Mouse (Mus musculus) spleen, adult 18-20 months (tissue): ENCODE data around the gene Map1s.

Experiments
- DNase-seq, 2 experiments: peaks; one replicate each; pipeline ENCODE4 v3.0.0; 2022; ENCODE audit warnings: mixed read lengths in 2 of 2

The Map1s gene

DNA sequence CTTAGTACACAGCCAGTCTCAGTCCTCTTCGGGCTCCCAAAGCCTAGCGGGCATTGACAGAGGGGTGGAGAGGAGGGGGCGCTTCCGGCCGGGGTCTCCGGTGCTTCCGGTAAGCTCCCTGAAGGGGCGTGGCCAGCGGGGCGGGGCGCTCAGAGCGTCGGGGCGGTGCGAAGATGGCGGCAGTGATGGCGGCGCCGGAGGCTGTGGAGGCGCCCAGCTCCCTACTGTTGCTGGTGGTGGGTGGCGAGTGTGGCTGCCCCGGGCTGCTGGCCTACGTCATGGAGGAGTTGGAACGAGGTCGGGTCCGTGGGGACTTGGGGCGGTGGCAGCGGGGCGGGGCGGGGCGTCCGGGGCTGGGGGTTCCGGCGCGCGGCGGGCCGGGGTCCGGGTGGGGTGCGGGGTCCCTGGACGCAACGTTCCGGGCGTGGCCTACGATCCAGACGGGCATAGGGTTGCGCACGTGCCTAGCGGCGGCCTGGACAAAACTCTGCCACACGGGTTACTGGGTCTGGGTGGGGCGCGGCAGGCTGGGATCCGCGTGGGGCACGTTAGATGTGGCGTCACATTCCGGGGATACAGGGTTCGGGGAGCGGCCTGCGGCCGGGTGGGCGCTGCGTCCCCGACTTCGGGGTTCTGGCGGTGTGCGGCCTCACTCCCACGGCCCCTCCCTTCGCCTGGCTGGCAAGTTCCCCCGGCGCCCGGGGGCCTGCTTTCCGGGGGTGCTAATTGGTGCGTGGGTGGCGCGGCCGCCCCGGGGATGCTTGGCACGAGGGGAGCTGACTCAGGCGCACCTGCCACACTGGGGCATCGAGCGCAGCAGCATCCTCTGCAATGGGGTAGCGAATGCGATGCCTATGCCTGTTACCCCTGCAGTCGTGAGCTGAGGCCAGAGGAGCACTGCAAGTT lies at the start of gene Map1s:
Map1s (plus strand) TSS at position 102 of the 906 bp plus-strand sequence.
- DNase-seq, result peak; percentile 57 to 77

- no peak for DNase-seq
Measured at GRCm38 (mm10) chr8:70856028-70856427, 49.7 kb upstream of the Map1s start.

GRCm38 (mm10) chr8:70856541-70857197 lies 49.1 kb upstream of the Map1s start:
- DNase-seq, result peak in 1 of 2 experiments; percentile 45

DNA sequence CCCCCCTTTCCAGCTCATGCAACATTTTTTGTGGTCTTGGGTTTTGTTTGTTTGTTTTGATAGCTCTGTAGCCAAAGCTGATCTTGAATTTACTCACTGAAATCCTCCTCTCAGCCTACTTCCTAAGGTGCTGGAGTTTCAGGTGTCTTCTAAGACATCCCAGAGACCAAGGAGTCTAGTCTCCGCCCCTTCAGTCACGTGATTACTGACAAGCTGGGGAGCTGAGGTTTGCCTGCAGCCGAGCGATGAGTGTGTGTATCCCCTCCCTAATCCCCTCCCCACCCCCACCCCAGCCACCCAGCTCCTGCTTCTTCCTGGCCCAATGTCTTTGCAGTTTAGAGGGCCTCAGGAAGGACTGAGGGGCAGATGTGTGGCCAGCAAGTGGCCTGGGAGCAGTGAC lies 48.2 kb upstream of the Map1s start:
- DNase-seq, result no peak

DNA sequence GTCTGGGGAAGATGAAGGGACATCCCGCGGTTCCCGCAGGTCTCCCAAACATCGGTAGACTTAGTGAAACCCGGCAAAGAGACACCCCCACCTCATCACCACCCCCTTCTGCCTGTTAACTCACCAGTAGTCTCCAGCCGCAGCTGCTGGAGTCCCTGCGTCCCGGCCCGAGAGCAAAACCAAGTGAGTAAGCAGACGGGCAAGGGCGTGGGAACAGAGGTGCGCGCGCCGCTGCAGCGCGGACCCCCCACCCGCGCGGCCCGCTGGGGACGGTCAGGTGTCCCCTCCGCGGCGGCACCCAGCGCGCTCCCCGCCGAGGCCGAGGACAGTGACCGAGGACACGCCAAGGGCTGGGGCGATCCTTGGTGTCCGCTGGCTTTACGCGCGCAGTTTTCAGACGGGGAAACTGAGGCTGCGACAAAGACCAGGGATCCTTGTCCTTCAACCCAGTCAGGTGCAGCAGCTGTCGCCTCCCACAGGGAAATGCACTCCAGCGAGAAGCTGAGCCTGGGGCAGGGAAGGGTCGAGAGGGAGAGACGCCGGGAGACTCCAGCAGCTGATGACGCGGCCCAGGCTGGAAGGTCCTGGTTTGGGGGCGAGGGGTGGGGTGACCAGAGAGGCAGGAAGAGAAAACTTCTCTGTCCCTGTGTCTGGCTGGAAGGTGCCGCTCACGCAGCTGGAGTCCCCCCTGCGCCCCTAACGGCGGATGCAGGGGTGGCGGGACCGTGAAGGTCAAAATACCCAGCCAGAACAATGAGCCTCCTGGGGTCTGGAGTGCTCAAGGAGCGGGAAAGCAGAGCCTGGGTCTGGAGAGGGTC lies 42.7 kb upstream of the Map1s start, which contains the start of gene Kcnn1:
Kcnn1 (minus strand) TSS at position 435 of the 818 bp plus-strand sequence.
- no peak for DNase-seq

DNA sequence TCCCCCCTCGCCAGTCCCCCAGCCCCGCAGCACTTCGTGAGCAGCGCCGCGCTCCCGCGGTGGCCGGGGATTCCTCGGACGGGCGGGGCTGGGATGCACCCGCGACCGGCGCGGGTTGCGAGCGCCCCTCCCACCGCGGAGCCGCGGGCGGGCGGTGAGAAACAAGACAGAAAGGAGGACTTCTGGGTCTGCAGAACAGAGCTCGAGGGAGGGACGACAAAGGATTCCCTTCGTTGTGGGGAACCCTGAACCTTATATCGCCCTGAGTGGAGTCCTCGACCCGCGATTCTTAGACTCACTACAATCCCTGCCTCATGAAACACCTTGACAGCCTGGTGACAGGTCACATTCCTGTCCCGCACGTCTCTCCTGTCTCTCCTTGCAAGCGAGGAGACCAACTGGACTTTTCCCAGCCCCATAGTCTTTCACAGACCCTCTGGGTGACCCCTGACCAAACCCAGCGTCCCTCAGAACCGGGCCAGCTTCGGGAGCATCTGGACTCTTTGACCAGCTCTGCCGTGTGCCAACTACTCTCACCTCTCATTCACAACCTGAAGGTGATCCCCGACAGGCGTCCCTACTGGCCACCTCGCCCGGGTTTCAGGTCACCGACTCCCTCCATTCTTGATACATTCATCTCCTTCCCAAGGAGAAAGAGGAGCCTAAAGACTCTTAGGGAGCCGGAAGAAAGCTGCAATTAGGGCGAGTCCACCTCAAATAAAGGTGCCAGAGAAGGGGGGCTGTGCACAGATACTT lies 41.6 kb upstream of the Map1s start:
- no peak for DNase-seq

- peak; percentile 29 to 39 for DNase-seq
Measured at GRCm38 (mm10) chr8:70864712-70865221, 41.0 kb upstream of the Map1s start.

DNA sequence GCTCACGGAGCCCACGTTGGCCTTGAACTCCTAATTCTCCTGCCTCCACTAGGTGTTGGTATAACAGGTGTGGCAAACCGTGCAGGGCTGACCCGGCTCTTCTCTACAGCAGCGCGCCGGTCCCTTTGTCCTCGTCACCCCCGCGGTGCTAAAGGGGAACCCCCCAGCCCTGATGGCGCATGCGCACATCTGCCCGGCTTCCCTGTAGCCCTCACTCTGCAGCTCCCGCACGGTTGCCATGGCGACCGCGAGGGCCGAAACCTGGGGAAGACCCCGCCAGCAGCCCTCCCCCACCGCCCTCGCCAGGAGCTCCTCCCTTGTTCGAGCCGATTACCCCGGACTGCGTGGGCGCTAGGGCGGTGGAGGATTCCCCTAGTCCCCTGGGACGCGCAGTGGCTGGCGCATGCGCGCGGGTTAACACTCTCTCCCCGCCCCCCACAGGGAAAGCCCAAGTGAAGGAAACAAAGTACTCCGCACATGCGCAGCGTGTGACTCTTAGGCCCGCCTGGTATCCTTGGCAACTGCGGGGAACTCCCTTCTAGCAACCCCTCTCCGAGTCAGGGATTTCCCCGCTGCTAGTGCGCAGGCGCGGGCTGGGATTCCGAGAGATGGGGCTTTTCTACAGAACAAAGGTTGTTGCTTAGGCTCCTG lies 40.3 kb upstream of the Map1s start:
- DNase-seq, result peak; percentile 99 to 100

DNA sequence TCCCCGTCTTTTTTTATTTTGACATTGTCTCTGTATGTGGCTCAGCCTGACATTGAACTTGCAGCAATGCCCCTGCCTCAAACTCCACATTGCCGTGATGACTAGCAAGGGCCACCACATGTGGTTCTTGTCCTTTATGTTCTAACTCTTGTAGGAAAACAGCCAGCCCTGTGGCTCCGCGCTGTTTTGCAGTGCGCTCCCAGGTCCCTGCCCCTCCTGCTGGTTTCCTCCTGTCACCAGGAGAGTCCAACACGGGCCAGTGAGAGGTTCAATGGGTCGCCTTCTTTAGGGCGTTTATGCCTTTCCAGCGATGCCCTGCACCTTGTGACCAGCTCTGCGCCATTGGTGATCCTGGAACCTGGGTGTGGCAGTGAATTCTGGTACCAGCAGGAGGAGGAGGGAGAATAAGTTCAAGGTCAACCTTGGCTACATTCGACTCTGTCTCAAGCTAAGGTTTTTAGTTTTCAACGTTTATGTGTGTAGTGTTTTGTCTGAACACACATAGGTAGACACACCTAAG lies 39.7 kb upstream of the Map1s start:
- DNase-seq, result no peak

GRCm38 (mm10) chr8:70866566-70866965 lies 39.2 kb upstream of the Map1s start:
- no peak for DNase-seq

DNA sequence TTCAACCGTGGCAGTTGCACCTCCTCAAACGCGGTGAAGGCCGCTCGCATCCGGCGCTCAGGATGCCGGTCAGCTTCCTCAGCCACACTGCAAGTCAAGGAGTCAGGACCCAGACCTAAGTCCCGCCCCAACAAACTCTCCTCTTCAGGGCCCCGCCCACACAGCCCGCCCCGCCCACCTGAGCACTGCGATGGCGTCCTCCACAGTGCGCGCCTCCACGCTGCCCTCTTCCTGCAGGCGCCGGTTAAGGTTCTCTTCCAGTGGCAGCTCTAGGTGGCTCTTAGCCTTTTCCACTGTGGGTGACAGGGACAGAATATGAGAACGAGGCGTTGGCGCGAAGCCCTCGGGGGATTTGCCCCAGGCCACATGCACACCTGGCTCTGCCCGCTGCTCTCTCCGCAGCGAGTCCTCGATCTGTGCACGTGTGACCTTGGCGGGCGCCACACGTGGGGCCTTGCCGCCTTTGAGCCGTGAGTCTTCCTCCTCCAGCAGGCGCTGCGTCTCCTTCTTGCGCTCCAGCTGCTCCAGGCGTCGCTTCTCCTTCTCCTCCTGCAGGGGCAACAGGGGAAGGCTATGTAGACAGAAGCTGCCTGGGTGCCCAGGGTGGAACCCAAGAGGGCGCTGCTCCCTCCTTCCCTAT lies 37.1 kb upstream of the Map1s start:
- DNase-seq, result peak; percentile 63 to 68

DNA sequence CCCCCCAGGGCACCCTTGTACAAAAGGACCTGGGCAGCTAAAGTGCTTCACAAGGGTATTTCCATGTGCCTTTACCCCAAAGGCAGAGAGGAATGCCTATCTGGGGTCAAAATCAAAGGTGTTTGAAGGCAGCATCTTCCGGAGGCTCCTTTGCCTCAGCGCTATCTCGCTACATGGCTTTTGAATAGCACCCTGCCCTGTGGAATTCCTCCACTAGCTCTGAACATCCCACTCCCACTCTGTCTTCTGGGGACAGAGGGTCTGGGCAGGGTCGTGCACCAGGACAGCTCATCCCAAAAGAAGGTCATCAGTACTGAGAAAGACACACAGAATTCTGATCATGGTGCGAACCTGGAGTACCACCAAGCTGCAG lies 36.5 kb upstream of the Map1s start:
- DNase-seq, result no peak

GRCm38 (mm10) chr8:70869601-70870041 lies 36.1 kb upstream of the Map1s start:
- DNase-seq, result peak; percentile 63 to 77

DNA sequence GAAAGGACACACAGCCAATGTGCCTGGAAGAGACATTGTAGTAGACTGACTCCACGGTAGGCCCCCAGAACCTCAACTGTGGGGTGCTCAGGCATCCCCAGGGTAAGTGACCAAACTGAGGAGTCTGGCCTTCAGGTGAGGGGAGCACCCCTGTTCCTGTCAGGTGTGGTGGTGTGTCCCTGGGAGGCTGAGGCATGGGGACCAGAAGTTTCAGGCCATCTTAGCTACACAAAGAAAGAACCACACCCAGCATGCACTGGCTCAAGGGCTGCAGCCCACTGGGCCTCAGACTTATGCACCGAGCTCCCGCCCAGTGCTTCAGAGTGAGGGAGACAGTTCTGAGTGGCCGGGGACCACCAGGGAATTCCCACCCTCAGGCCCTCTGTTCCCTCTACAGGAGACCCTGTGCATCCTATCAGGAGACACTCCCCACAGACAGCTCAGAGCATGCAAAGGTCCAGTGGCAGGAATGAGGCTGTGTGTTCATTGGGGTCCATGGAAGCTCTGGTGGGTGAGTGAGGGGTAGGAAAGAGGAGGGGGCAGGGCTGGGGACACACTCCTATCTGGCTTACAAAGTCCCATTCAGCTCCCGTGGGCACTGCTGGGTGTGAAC lies 34.4 kb upstream of the Map1s start:
- no peak for DNase-seq

DNA sequence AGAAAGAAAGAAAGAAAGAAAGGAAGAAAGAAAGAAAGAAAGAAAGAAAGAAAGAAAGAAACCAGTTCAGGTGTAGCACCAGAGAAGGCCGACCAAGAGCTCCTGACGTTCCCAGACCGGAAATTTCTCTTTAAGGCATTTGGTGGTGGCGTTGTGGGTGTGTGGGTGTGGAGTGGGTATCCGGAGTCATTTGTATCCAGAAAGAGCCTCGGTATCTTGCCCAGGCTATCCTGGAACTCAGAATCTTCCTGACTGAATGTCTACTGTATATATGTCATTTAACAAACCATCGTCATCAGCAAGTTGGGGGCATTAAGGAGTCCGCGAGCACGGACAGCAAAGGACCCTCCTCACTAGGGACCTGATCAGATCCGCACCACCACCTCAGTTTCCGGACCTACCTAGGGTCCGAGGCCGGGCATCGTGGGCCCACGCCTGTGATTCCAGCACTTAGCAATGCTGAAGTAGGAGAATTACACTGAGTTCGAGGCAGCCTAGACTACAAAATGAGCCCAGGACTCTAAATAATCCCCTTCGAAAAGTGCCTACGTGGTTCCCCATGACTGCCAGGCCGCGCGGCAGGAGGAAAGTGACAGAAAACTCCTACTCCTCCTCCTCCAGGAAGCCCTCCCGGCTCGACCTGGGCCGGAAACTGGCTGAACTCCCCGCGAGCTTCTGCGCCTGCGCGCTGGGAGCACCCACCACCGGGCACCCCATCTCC lies 32.9 kb upstream of the Map1s start:
- DNase-seq, result no peak

DNA sequence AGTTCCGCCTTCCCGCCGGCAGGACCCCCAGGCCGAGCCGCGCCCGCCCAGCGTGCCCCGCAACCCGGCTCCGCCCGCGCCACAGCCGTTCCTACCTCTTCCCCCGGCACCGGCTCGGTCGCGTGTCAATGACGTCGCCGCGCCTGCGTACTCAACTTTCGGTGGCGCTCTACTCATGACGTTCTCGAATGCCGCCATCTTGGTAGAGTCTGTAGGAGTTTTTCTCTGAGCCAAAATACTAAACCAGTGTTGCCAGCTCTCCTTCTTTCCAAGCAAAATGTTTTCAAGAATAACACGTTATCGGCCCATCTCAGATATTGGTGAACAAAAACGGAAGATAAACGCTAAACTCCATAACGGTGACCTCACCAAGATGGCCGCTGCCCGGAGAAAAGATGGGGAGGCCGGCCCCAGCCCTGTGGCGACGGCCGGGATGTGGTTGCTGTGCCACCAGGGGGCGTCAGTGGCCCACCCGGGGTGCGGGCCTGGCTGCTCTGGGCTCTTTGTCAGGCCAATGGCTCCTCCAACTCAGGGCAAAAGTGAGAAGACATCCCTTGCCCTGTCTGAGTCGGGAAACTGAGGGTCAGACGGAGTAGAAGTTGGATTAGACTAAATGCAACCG lies 32.3 kb upstream of the Map1s start, which contains the start of gene Ccdc124:
Ccdc124 (minus strand) TSS at position 572 of the 622 bp plus-strand sequence.
- DNase-seq, result peak; percentile 90 to 95

- no peak for DNase-seq
Measured at GRCm38 (mm10) chr8:70874441-70874840, 31.3 kb upstream of the Map1s start.

DNA sequence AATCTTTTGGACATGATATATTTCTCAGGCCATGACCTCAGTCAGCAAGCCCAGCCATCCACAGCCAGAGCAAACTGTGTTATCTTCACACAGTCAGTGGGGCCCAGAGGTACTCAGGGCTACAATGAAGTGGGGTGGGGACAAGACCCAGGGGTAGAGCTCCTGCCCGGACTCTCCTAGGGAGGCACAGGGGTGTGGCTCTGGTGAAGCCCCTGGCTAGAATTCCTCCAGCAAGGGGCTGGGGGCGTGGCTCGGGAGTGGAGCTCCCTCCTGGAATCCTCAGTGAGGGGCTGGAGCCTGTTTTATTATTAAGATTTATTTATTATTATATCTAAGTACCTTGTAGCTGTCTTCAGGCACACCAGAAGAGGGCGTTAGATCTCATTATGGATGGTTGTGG lies 29.4 kb upstream of the Map1s start:
- no peak for DNase-seq

DNA sequence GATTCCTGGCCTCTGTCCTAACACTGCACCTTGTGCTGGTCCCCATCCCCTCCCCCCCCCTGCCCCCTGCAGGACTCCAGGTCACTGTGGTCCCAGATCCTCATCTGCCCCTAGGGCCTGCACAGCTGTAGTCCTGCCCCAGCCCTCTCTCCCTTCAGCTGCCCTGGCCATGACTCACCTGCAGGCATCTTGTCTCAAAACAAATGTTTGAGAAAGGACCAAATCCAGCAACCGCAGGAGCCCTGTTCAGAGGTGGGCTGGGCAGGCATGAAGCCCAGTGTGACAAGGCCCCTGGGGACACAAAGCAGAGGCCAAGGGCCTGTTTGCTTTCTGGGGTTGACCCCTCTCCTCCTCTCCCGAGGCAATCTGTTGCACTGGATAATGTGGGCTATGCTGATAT lies 27.6 kb upstream of the Map1s start:
- DNase-seq, result no peak
